Mouse (Mus musculus) spleen, postnatal 10 days (tissue): ENCODE measurements around the gene Pik3ip1.

ENCODE experiments used
- DNase-seq, 2 experiments: peaks; one replicate each; pipeline ENCODE4 v3.0.0; 2021 to 2022; ENCODE audit warnings: low spot score in 2 of 2

The Pik3ip1 gene

GRCm38 (mm10) chr11:3302792-3303191, 27.4 kb upstream of the Pik3ip1 start:
- DNase-seq: no peak

GRCm38 (mm10) chr11:3305821-3306220, 24.4 kb upstream of the Pik3ip1 start:
- no peak for DNase-seq

- DNase-seq: no peak
These were observed 22.3 kb upstream of the Pik3ip1 start for GRCm38 (mm10) chr11:3307875-3308274.

GRCm38 (mm10) chr11:3309884-3310283, 20.3 kb upstream of the Pik3ip1 start:
- no peak for DNase-seq

GRCm38 (mm10) chr11:3310789-3311585, 19.2 kb upstream of the Pik3ip1 start:
- no peak for DNase-seq

- no peak for DNase-seq
These were observed 18.4 kb upstream of the Pik3ip1 start for GRCm38 (mm10) chr11:3311586-3312347.

- DNase-seq: no peak
These were observed 16.9 kb upstream of the Pik3ip1 start for GRCm38 (mm10) chr11:3313294-3313693.

- DNase-seq: peak in 1 of 2 experiments; percentile 68
These were observed 16.1 kb upstream of the Pik3ip1 start for GRCm38 (mm10) chr11:3314148-3314547.

- no peak for DNase-seq
These were observed 11.9 kb upstream of the Pik3ip1 start for GRCm38 (mm10) chr11:3318286-3318685.

- no peak for DNase-seq
These were observed 1.9 kb upstream of the Pik3ip1 start for GRCm38 (mm10) chr11:3328271-3328670.

GRCm38 (mm10) chr11:3328806-3329775, 1.1 kb upstream of the Pik3ip1 start:
- DNase-seq: no peak

GRCm38 (mm10) chr11:3330566-3330965, 365 bp downstream of the Pik3ip1 start:
- peak; percentile 49 to 81 for DNase-seq

- DNase-seq: no peak
These were observed 970 bp downstream of the Pik3ip1 start for GRCm38 (mm10) chr11:3330991-3331750.

GRCm38 (mm10) chr11:3331756-3332642, 1.8 kb downstream of the Pik3ip1 start:
- DNase-seq: peak; percentile 60 to 90

GRCm38 (mm10) chr11:3333111-3333695, 3.0 kb downstream of the Pik3ip1 start:
- DNase-seq: no peak

- no peak for DNase-seq
These were observed 4.0 kb downstream of the Pik3ip1 start for GRCm38 (mm10) chr11:3334141-3334710.

- no peak for DNase-seq
These were observed 4.6 kb downstream of the Pik3ip1 start for GRCm38 (mm10) chr11:3334711-3335316.

GRCm38 (mm10) chr11:3335651-3336216, 5.5 kb downstream of the Pik3ip1 start:
- DNase-seq: peak in 1 of 2 experiments; percentile 57
